Mouse (Mus musculus): ENCODE results near the gene Rflnb. TPM values are rescaled to one million over a fixed set of nuclear protein-coding genes. Genes with fewer than 3 reads are reported as not detected.

Rflnb gene
- 46.0 and 48.7 TPM in 2 replicates for polyA plus RNA-seq (2015; fragmentation: Nextera tagmentation; extraction: Ambion mirVana)

- Histone ChIP-seq H3K36me3 (ENCODE audit: control insufficient read depth, insufficient read depth, low read length) (0 out of 2 replicates have a peak, but pooled peaks cover 2% of the 10 kb centered on the region), H3K4me3 (ENCODE audit: low read depth, low read length) (peak within 1 kb of the TSS; percentile 92), H3K27me3 (ENCODE audit: control insufficient read depth, insufficient read depth, low read length) (no peaks in the 10 kb centered on the region), H3K4me2 (replicated peaks; ENCODE audit: low read depth) (peak within 1 kb of the TSS; percentile 83), H3K27ac (replicated peaks) (peak within 1 kb of the TSS; percentile 92), H3K4me1 (replicated peaks; ENCODE audit: control insufficient read depth, insufficient read depth) (peaks cover 5% of the 10 kb centered on the region; the same call in 1 of the 2 replicates), H3K9me3 (ENCODE audit: control insufficient read depth, low read length) (no peaks in the 10 kb centered on the region), H3K9ac (ENCODE audit: low read length) (peak within 1 kb of the TSS; percentile 90)
- WGBS = 0% methylated on average over 75 of the region's 112 CpGs
- DNase-seq (ENCODE audit: low spot score) = peak; percentile 95
- peak; percentile 94 for ATAC-seq (ENCODE audit: low FRiP score, low TSS enrichment)
- TF ChIP-seq CTCF (IDR thresholded peaks at IDR 0.05; ENCODE audit: low read depth) (peak; percentile 64), EP300 (optimal IDR thresholded peaks at IDR 0.05) (no peak)
These were observed at the start of gene Rflnb for GRCm38 (mm10) chr11:76027139-76028071. Gene Rflnb, minus strand, starts transcription at chr11:76027782.

DNA sequence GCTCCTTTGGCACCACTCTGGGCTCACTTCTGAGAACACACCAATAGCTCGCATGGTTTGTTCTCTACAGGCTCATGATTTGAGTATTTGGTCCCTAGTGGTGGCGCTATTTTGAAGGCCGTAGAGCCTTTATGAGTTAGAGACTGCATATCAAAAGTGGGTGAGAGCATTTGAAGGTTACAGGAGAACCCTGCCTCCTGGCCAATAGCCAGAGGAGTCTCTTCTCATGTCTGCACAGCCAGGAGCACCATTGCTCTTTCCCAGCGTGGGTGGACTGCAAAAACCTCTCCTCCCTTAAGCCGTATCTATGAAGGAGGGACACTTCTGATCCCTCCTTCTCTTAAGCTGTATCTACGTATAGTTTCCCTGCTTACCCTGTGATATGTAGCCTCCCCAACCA is 49.8 kb upstream of the Rflnb start:
- ATAC-seq (ENCODE audit: low FRiP score, low TSS enrichment) (no peak), DNase-seq (ENCODE audit: low spot score) (no peak)
- Histone ChIP-seq H3K9me3 (ENCODE audit: control insufficient read depth, low read length) (no peaks in the 10 kb centered on the region), H3K4me1 (replicated peaks; ENCODE audit: control insufficient read depth, insufficient read depth) (no peaks in the 10 kb centered on the region), H3K36me3 (ENCODE audit: control insufficient read depth, insufficient read depth, low read length) (peaks cover 3% of the 10 kb centered on the region; the same call in 1 of the 2 replicates), H3K9ac (ENCODE audit: low read length) (no peak overlapping the region), H3K27me3 (ENCODE audit: control insufficient read depth, insufficient read depth, low read length) (no peaks in the 10 kb centered on the region), H3K27ac (replicated peaks) (no peak overlapping the region), H3K4me3 (ENCODE audit: low read depth, low read length) (no peak overlapping the region), H3K4me2 (replicated peaks; ENCODE audit: low read depth) (no peak overlapping the region)
- TF ChIP-seq CTCF (IDR thresholded peaks at IDR 0.05; ENCODE audit: low read depth) (no peak), EP300 (optimal IDR thresholded peaks at IDR 0.05) (no peak)
- WGBS = 89% methylated on average over 6 of the region's 6 CpGs

GRCm38 (mm10) chr11:76074296-76075093 is 46.9 kb upstream of the Rflnb start:
- H3K4me1 ChIP-seq (replicated peaks; ENCODE audit: control insufficient read depth, insufficient read depth) = no peaks in the 10 kb centered on the region
- WGBS = 33% methylated on average over 11 of the region's 11 CpGs

GRCm38 (mm10) chr11:76069816-76070215 is 42.2 kb upstream of the Rflnb start:
- no peak overlapping the region for H3K4me2 ChIP-seq (replicated peaks; ENCODE audit: low read depth)
- H3K27me3 ChIP-seq (ENCODE audit: control insufficient read depth, insufficient read depth, low read length) = no peaks in the 10 kb centered on the region
- no peaks in the 10 kb centered on the region for H3K9me3 ChIP-seq (ENCODE audit: control insufficient read depth, low read length)
- H3K9ac ChIP-seq (ENCODE audit: low read length) = no peak overlapping the region
- no peak for TF ChIP-seq EP300 (optimal IDR thresholded peaks at IDR 0.05)
- no peak for TF ChIP-seq CTCF (IDR thresholded peaks at IDR 0.05; ENCODE audit: low read depth)
- H3K36me3 ChIP-seq (ENCODE audit: control insufficient read depth, insufficient read depth, low read length) = peaks cover 3% of the 10 kb centered on the region; the same call in 1 of the 2 replicates
- 75% methylated on average over 6 of the region's 6 CpGs for WGBS
- H3K4me1 ChIP-seq (replicated peaks; ENCODE audit: control insufficient read depth, insufficient read depth) = no peaks in the 10 kb centered on the region
- DNase-seq (ENCODE audit: low spot score) = no peak
- no peak for ATAC-seq (ENCODE audit: low FRiP score, low TSS enrichment)
- no peak overlapping the region for H3K4me3 ChIP-seq (ENCODE audit: low read depth, low read length)
- H3K27ac ChIP-seq (replicated peaks) = no peak overlapping the region

More at GRCm38 (mm10) chr11:76074296-76075093, 46.9 kb upstream of the Rflnb start:
- no peak overlapping the region for H3K4me3 ChIP-seq (ENCODE audit: low read depth, low read length)
- H3K4me2 ChIP-seq (replicated peaks; ENCODE audit: low read depth) = no peak overlapping the region
- peak; percentile 38; the same call in 1 of the 2 replicates for ATAC-seq (ENCODE audit: low FRiP score, low TSS enrichment)
- 0 out of 2 replicates have a peak overlapping the region, but pooled peaks have one; percentile 24 for H3K27ac ChIP-seq (replicated peaks)
- no peaks in the 10 kb centered on the region for H3K9me3 ChIP-seq (ENCODE audit: control insufficient read depth, low read length)
- peak; percentile 23 for TF ChIP-seq CTCF (IDR thresholded peaks at IDR 0.05; ENCODE audit: low read depth)
- TF ChIP-seq EP300 (optimal IDR thresholded peaks at IDR 0.05) = no peak
- H3K9ac ChIP-seq (ENCODE audit: low read length) = no peak overlapping the region
- H3K27me3 ChIP-seq (ENCODE audit: control insufficient read depth, insufficient read depth, low read length) = no peaks in the 10 kb centered on the region
- DNase-seq (ENCODE audit: low spot score) = no peak
- peaks cover 6% of the 10 kb centered on the region for H3K36me3 ChIP-seq (ENCODE audit: control insufficient read depth, insufficient read depth, low read length)

DNA sequence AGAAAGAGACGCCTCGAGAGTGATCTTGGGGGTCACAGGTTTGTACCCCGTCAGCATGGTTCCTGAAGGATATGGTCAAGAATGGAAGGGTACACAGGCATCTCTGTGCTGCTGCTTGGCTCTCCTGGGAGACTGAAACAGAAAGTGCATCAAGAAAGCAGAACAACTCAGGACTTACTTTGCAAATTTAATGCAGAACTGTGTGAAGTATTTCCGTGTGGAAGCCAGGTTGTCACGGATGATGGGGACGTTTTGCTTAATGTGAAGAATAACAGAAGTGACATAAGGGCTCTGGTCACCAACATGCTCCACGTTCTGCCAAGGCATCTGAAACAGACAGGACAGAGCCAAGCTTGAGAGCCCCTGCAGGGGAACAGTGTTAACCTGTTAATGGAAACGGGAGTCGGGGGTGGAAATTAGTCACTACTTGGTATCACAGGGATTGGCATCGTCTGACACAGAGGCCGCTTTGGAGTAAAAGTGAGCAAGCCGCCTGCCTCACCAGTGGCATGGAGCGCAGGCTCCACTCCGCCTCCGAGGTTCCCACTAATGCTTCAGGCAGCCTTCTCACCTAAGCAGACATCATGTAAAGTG is 39.1 kb upstream of the Rflnb start:
- Histone ChIP-seq H3K4me2 (replicated peaks; ENCODE audit: low read depth) (no peak overlapping the region), H3K27me3 (ENCODE audit: control insufficient read depth, insufficient read depth, low read length) (no peaks in the 10 kb centered on the region), H3K4me1 (replicated peaks; ENCODE audit: control insufficient read depth, insufficient read depth) (no peaks in the 10 kb centered on the region), H3K27ac (replicated peaks) (no peak overlapping the region), H3K9ac (ENCODE audit: low read length) (no peak overlapping the region), H3K9me3 (ENCODE audit: control insufficient read depth, low read length) (no peaks in the 10 kb centered on the region), H3K36me3 (ENCODE audit: control insufficient read depth, insufficient read depth, low read length) (peaks cover 3% of the 10 kb centered on the region; the same call in 1 of the 2 replicates), H3K4me3 (ENCODE audit: low read depth, low read length) (no peak overlapping the region)
- no peak for DNase-seq (ENCODE audit: low spot score)
- ATAC-seq (ENCODE audit: low FRiP score, low TSS enrichment) = no peak
- TF ChIP-seq EP300 (optimal IDR thresholded peaks at IDR 0.05) (no peak), CTCF (IDR thresholded peaks at IDR 0.05; ENCODE audit: low read depth) (no peak)
- WGBS = 85% methylated on average over 15 of the region's 15 CpGs
